Mouse (Mus musculus) heart, embryonic 12.5 days (tissue): ENCODE results near the gene Man1c1. TPM values are rescaled to one million over a fixed set of nuclear protein-coding genes. Genes with fewer than 3 reads are reported as not detected.

Experiments
- ATAC-seq: fragments of 200-750 bp; cut with Nextera tagmentation; 2 replicates; pipeline ENCODE4 v1.8.0; 2017; ENCODE audit warnings: moderate TSS enrichment, moderate library complexity; ENCODE audit not compliant: insufficient number of reproducible peaks, low FRiP score
- H3K27ac ChIP-seq: fragments of 300-500 bp; sonication (generic); 2 replicates; pipeline ENCODE4 v1.5.1; 2016; ENCODE audit warnings: mild to moderate bottlenecking, moderate library complexity; ENCODE audit not compliant: poor library complexity, severe bottlenecking
- H3K27me3 ChIP-seq: fragments of 300-500 bp; sonication (generic); replicated peaks from 2 replicates; pipeline ENCODE4 v1.6.1; 2016; ENCODE audit warnings: mild to moderate bottlenecking, moderate library complexity
- H3K36me3 ChIP-seq: fragments of 300-500 bp; sonication (generic); 2 replicates; pipeline ENCODE4 v1.6.1; 2016; ENCODE audit warnings: mild to moderate bottlenecking, moderate library complexity
- H3K4me1 ChIP-seq: fragments of 300-500 bp; sonication (generic); replicated peaks from 2 replicates; pipeline ENCODE4 v1.6.1; 2016; ENCODE audit warnings: mild to moderate bottlenecking
- H3K4me2 ChIP-seq: fragments of 300-500 bp; sonication (generic); 2 replicates; pipeline ENCODE4 v1.6.1; 2016; ENCODE audit warnings: mild to moderate bottlenecking, moderate library complexity
- H3K4me3 ChIP-seq: fragments of 300-500 bp; sonication (generic); 2 replicates; pipeline ENCODE4 v1.5.1; 2016; ENCODE audit warnings: mild to moderate bottlenecking
- H3K9ac ChIP-seq: fragments of 300-500 bp; sonication (generic); 2 replicates; pipeline ENCODE4 v1.6.1; 2016; ENCODE audit warnings: mild to moderate bottlenecking, moderate library complexity
- H3K9me3 ChIP-seq: fragments of 300-500 bp; sonication (generic); replicated peaks from 2 replicates; pipeline ENCODE4 v1.6.1; 2016; ENCODE audit warnings: mild to moderate bottlenecking, moderate library complexity
- WGBS: fragments of 180-500 bp; shearing (Covaris S2); methylation state at CpG from one replicate; pipeline ENCODE4 v1.1.7; 2016; 5-methylcytosine and 5-hydroxymethylcytosine counted together
- polyA plus RNA-seq: library from polyadenylated mRNA; unstranded; fragments of >200 nt; fragmentation: Nextera tagmentation; extraction: Ambion mirVana; gene quantifications from 2 replicates; pipeline ENCODE4 v1.2.1, GENCODE M21; 2016

Gene Man1c1
- polyA plus RNA-seq, 1 experiment from 2014 or later = 12.2 TPM

- H3K4me3 ChIP-seq = no peak overlapping the region
- WGBS = 88% methylated on average over 10 of the region's 10 CpGs
- no peak overlapping the region; the same call in 1 of the 2 replicates for H3K27ac ChIP-seq
- H3K4me2 ChIP-seq = no peak overlapping the region
- H3K9ac ChIP-seq = no peak overlapping the region
- H3K9me3 ChIP-seq = 0 out of 2 replicates have a peak, but pooled peaks cover 3% of the 10 kb centered on the region
- peaks cover 33% of the 10 kb centered on the region for H3K4me1 ChIP-seq
- no peaks in the 10 kb centered on the region for H3K27me3 ChIP-seq
- H3K36me3 ChIP-seq = 0 out of 2 replicates have a peak, but pooled peaks cover 3% of the 10 kb centered on the region
- no peak for ATAC-seq
Measured at GRCm38 (mm10) chr4:134619489-134619870, 84.6 kb downstream of the Man1c1 start.

DNA sequence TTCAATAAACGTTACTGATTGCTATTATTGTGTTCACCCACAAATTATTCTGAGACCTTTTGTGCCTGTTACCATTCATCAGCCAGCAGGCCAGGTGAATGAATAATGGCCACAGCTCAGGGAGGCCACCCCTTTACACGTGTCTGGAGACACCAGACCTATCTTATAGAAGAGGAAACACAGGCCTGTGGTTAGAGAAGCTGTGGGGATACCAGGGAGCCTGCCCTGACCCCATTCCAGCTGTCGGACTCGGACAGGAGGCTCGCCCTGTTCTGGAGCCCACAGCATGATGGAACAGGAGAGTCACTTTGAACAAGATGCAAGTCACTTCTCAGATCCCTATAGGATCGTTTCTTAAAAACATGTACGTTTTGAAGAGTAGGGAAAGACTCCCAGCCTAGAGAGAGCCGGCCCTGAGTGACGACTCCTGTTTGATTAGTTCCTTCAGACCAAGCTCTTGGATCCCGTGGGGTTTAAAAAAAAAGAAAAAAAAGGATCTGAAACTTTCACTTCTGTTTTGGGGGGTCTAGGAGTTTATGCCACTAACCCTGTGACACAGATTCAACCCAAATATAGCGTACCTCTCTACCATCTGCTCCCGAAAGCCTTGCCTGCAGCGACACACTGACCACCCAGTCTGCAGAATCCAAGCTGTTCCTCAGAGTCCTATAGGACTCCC, 85.1 kb downstream of the Man1c1 start:
- H3K9ac ChIP-seq = no peak overlapping the region
- H3K4me3 ChIP-seq = no peak overlapping the region
- no peak for ATAC-seq
- peaks cover 28% of the 10 kb centered on the region for H3K4me1 ChIP-seq
- no peaks in the 10 kb centered on the region for H3K27me3 ChIP-seq
- H3K4me2 ChIP-seq = no peak overlapping the region
- WGBS = 78% methylated on average over 13 of the region's 13 CpGs
- 0 out of 2 replicates have a peak, but pooled peaks cover 3% of the 10 kb centered on the region for H3K9me3 ChIP-seq
- no peak overlapping the region for H3K27ac ChIP-seq
- H3K36me3 ChIP-seq = 0 out of 2 replicates have a peak, but pooled peaks cover 3% of the 10 kb centered on the region

GRCm38 (mm10) chr4:134617779-134618178, 86.3 kb downstream of the Man1c1 start:
- Histone ChIP-seq H3K27me3 (no peaks in the 10 kb centered on the region), H3K36me3 (0 out of 2 replicates have a peak, but pooled peaks cover 3% of the 10 kb centered on the region), H3K27ac (peak overlapping the region; percentile 7), H3K9ac (no peak overlapping the region), H3K4me1 (peaks cover 24% of the 10 kb centered on the region), H3K4me3 (no peak overlapping the region), H3K9me3 (0 out of 2 replicates have a peak, but pooled peaks cover 2% of the 10 kb centered on the region), H3K4me2 (no peak overlapping the region)
- no peak for ATAC-seq
- 67% methylated on average over 4 of the region's 4 CpGs for WGBS

DNA sequence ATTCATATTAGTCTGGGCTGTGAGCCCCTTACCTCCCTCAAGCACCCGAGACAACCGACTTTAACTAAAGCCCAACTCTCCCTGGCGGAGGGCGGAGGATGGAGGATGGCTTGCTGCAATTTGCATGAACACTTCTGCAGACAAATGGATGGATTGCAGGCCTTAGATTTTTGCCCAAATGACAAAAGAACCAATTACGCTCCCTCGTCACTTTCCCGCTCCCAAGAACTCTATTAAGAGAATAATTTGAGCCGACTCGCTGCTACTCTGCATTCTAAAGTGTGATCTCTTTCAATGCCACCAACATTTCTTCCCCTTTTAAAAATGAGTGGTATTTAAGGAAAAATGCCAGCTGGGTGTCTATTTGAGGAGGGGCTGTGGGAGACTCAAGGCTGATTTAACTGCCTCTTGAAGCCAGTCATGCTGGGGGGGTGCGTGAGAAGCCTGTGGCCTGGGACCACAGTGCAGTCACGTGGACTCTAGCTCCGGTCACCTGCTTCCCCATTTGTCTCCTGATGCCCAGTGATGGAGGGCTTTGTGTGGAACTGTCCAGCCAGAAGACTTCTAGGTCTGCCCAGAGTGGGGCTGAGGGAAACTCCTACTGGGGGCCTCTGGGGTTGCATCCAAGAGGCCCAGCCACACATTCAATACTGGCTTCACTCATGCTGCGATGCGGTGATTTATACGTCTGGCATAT, 88.0 kb downstream of the Man1c1 start:
- no peak overlapping the region for H3K9ac ChIP-seq
- no peak overlapping the region for H3K4me2 ChIP-seq
- no peaks in the 10 kb centered on the region for H3K27me3 ChIP-seq
- no peaks in the 10 kb centered on the region for H3K9me3 ChIP-seq
- WGBS = 82% methylated on average over 15 of the region's 15 CpGs
- H3K4me3 ChIP-seq = no peak overlapping the region
- H3K36me3 ChIP-seq = 0 out of 2 replicates have a peak, but pooled peaks cover 3% of the 10 kb centered on the region
- peaks cover 38% of the 10 kb centered on the region for H3K4me1 ChIP-seq
- no peak overlapping the region for H3K27ac ChIP-seq
- no peak for ATAC-seq

DNA sequence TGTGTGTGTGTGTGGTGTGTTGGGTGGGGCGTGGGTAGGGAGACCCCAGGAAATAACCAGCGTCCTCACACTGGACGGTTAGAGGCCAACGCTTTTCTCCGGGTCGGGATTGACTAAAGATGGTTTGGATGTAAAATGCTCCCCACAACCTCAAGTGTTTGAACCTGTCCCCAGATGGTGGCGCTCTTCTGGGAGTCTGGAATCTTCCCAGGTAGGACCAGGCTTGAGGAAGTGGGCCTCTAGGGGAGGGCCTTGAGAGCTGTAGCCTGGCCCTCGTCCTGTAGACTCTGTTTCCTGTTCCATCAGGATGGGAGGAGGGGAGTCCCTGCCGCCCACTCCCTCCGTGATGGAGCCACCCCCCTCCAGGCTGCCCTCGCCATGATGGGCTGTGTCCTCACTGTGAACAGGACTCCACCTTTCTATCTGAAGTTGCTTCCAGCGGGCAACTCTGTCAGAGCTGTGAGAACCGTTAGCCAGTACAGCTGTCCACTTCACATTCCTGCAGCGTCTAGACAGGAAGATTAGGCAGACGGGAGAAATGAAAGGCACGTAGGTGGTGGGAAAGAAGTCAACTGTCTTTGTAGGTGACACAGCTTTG, 91.9 kb downstream of the Man1c1 start:
- Histone ChIP-seq H3K4me3 (no peak overlapping the region), H3K27ac (peak overlapping the region; percentile 87), H3K27me3 (no peaks in the 10 kb centered on the region), H3K4me2 (peak overlapping the region; percentile 30), H3K9ac (no peak overlapping the region), H3K9me3 (no peaks in the 10 kb centered on the region), H3K4me1 (peaks cover 27% of the 10 kb centered on the region), H3K36me3 (0 out of 2 replicates have a peak, but pooled peaks cover 3% of the 10 kb centered on the region)
- ATAC-seq = peak; percentile 71
- 31% methylated on average over 16 of the region's 16 CpGs for WGBS

DNA sequence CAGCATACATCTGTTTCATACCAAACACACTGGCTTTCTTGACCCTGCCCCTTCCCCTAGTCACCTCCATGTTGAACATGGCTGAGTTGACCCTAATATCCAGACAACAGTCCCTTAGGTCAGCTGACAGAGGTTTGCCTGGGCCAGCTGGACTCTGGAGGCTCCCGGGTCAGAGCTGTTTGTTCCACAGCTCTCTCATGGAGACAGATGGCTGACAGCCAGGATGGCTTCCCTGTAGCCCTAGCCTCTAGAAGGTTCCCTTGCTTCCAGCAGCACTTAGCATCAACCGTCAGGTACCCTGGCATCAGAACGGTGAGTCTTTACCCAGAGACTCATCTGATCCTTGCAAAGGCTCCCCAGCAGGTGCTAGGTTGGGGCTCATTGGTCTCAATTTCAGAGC, 93.5 kb downstream of the Man1c1 start:
- no peak overlapping the region for H3K4me2 ChIP-seq
- H3K4me3 ChIP-seq = no peak overlapping the region
- ATAC-seq = no peak
- WGBS = 77% methylated on average over 3 of the region's 3 CpGs
- H3K36me3 ChIP-seq = 0 out of 2 replicates have a peak, but pooled peaks cover 3% of the 10 kb centered on the region
- no peak overlapping the region for H3K9ac ChIP-seq
- peaks cover 33% of the 10 kb centered on the region for H3K4me1 ChIP-seq
- H3K27ac ChIP-seq = no peak overlapping the region
- H3K9me3 ChIP-seq = no peaks in the 10 kb centered on the region
- no peaks in the 10 kb centered on the region for H3K27me3 ChIP-seq

- Histone ChIP-seq H3K36me3 (0 out of 2 replicates have a peak, but pooled peaks cover 3% of the 10 kb centered on the region), H3K27me3 (no peaks in the 10 kb centered on the region), H3K9me3 (no peaks in the 10 kb centered on the region), H3K9ac (no peak overlapping the region), H3K4me2 (no peak overlapping the region), H3K27ac (no peak overlapping the region), H3K4me3 (no peak overlapping the region), H3K4me1 (peaks cover 56% of the 10 kb centered on the region)
- 84% methylated on average over 5 of the region's 5 CpGs for WGBS
- no peak for ATAC-seq
Measured at GRCm38 (mm10) chr4:134607679-134608078, 96.4 kb downstream of the Man1c1 start.

GRCm38 (mm10) chr4:134606054-134606453, 98.0 kb downstream of the Man1c1 start:
- Histone ChIP-seq H3K9me3 (no peaks in the 10 kb centered on the region), H3K27me3 (no peaks in the 10 kb centered on the region), H3K9ac (peak overlapping the region; percentile 32; the same call in 1 of the 2 replicates), H3K4me2 (no peak overlapping the region), H3K36me3 (0 out of 2 replicates have a peak, but pooled peaks cover 3% of the 10 kb centered on the region), H3K4me3 (no peak overlapping the region), H3K4me1 (peaks cover 57% of the 10 kb centered on the region), H3K27ac (peak overlapping the region; percentile 22)
- 7% methylated on average over 5 of the region's 5 CpGs for WGBS
- ATAC-seq = no peak

DNA sequence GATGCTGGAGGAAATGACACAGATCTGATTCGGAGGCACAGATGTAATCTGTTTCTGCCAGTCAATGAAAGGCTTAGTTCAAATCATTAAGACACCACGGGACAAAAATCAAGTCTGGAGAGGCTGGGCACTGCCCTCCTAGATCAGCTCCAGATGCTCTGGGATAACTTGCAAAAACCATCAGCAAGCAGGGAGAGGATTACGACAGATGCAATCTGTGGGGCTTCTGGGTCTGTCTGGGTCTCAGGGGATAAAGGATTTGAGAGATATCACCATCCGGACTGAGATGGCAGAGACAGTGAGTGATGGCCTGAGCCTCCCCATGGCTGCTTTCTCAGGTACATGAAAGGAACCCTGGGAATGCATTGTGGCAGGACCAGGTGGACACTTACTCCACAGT, 99.6 kb downstream of the Man1c1 start:
- no peaks in the 10 kb centered on the region for H3K9me3 ChIP-seq
- no peak overlapping the region for H3K27ac ChIP-seq
- 74% methylated on average over 4 of the region's 4 CpGs for WGBS
- H3K4me3 ChIP-seq = no peak overlapping the region
- no peak for ATAC-seq
- H3K4me2 ChIP-seq = no peak overlapping the region
- no peaks in the 10 kb centered on the region for H3K27me3 ChIP-seq
- peaks cover 54% of the 10 kb centered on the region for H3K4me1 ChIP-seq
- H3K36me3 ChIP-seq = no peaks in the 10 kb centered on the region
- no peak overlapping the region for H3K9ac ChIP-seq

DNA sequence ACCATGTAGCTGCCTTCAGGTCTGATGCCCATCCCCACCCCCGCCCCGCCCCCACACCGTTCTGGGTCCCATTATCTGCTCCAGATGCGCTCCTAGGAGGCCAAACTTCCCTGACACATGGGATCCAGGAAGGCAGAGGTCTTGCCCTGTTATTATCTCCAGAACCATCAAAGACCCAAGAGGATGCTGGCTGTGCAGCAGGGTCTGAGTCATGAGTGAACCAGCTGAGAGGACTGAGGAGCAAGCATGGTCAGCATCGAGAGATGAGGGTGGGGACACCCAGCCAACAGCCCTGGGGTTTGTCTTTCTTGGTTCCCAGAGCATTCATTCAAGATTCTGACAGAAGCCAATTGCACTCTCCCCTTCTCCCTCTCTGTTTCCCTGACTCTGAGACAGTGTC, 100.5 kb downstream of the Man1c1 start:
- H3K36me3 ChIP-seq = no peaks in the 10 kb centered on the region
- H3K27me3 ChIP-seq = no peaks in the 10 kb centered on the region
- no peaks in the 10 kb centered on the region for H3K9me3 ChIP-seq
- no peak overlapping the region for H3K4me2 ChIP-seq
- H3K9ac ChIP-seq = no peak overlapping the region
- H3K4me1 ChIP-seq = peaks cover 54% of the 10 kb centered on the region
- 19% methylated on average over 5 of the region's 5 CpGs for WGBS
- H3K4me3 ChIP-seq = no peak overlapping the region
- no peak for ATAC-seq
- no peak overlapping the region for H3K27ac ChIP-seq

DNA sequence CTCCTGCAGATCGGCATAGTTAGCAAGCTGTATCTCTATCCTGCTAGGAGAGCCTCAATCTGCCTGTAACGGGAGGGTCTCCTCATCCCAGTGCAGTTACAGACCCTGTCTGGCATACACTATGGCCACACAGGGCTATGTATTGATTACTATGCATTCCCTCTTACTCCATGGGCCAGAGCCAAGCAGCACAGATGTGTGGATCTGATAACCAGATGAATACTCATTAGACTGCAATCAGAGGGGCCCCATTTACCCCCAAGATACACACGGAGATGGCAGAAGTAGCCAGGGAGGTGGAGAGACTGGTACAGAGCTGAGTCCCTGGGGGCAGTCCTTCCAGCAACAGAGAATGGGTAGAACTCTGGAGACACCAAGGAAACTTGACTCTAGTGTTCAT, 101.5 kb downstream of the Man1c1 start:
- H3K4me3 ChIP-seq = no peak overlapping the region
- no peak overlapping the region for H3K4me2 ChIP-seq
- H3K36me3 ChIP-seq = no peaks in the 10 kb centered on the region
- no peak for ATAC-seq
- no peaks in the 10 kb centered on the region for H3K27me3 ChIP-seq
- no peak overlapping the region for H3K9ac ChIP-seq
- H3K27ac ChIP-seq = no peak overlapping the region
- H3K4me1 ChIP-seq = peaks cover 58% of the 10 kb centered on the region
- WGBS = 58% methylated on average over 3 of the region's 3 CpGs
- no peaks in the 10 kb centered on the region for H3K9me3 ChIP-seq
